Mouse (Mus musculus): ENCODE measurements around the gene Snx11. TPM values are rescaled to one million over a fixed set of nuclear protein-coding genes. Genes with fewer than 3 reads are reported as not detected.

Gene Snx11
- polyA plus RNA-seq (2012; rRNA removed; ENCODE audit: low replicate concordance) = 20.0 and 22.6 TPM in 2 replicates

DNA sequence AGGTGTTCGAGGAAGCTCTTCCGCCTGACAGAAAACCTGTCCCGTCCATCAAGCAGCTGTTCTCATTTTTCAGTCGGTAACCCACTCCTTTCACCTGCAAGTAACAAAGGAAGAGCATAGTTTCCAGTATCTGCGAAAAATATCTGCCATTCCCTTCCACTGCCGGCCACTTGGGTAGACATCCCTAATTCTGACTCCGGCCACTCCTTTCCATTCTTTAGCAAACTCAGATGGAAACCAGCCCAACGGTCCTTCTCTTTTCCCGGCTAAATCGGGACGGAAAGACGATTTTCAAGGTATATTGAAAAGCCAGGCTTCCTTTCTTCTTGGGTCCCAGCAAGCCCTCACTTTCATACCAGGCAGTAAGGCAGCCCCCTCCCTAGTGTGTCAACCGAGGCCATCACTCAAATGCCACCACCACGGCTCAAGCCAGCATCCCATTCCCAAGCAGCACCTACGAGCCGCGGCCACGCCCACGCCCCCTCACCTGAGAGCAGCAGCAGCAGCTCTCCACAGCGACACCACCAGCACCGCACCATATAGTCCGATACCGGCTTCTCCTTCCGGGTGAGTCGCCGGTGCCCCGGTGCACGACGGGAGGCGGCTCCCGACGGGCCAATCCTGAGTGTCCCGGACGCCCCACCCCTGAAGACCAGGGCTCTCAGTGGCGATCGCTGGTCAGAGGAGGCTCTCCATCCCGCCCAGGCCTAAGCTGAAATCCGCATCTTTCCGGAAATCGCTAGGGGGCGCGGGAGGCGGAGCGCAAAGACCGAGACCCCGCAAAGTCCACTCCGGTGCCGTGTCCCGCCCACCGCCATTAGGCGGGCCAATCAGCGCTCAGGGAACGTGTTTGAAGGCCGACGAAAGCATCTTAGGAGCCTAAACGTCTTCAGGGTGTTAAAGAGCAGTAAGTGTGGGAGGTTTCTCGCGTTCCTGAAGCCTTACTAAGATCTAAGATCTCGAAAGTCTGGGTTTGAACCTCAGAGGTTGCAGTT lies at the start of gene Snx11:
Gene Snx11 (minus strand): TSS at position 592 of the 995 bp plus-strand sequence.

DNA sequence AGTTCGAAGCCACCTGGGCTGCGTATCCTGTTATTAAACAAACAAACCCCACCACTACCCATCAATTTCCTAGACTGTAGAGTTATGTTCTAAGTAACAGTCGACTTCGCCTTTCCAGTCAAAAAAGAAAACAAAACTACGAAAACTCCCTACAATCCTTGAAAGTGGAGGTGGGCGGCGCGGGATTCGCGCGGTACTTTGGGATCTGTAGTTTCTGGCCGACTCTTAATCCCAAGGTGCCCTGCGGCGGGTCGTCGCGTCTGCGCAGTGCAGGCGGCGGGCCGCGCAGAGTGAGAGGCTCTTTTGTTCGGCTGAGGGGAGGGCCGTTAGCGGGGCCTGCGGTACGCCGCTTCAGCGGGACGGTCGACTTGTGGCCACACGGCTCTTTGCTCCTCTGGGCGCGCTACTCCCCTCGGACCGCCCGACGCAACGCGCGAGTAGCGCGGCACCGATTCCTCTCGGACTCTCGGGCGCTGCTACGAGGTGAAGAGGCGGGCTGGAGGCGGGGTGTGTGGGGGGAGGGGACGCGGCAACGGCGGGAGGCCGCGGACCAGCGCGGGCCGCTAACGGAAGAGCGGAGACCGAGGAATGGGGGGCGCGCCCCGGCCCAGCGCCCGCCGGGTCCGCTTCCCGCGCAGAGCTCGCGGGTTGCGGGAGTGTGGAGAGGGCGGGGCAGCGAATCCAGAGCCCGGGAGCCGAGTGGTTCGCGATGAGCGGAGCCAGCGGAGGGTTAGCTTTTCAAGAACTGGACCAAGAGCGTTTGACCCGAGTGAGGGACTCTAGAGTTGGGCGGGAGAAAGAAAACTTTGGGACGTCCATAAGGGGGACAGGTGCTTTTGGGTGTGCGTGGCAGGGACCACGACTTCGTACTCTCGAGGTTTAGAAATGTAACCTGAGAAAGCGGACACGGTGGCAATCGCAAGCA lies 11.8 kb upstream of the Snx11 start, which contains the start of gene Cbx1:
Gene Cbx1 (plus strand): TSS at position 257 of the 925 bp plus-strand sequence.

Other genes starting within 250 kb of the Snx11 start
- 15.2 and 23.2 TPM in 2 replicates for gene Cbx1, start 11.6 kb upstream of the Snx11 start, polyA plus RNA-seq (2012; rRNA removed; ENCODE audit: low replicate concordance)
- 270 and 474 TPM in 2 replicates for gene Nfe2l1, start 52.4 kb upstream of the Snx11 start, polyA plus RNA-seq (2012; rRNA removed; ENCODE audit: low replicate concordance)
- gene Copz2, start 72.3 kb upstream of the Snx11 start, polyA plus RNA-seq (2012; rRNA removed; ENCODE audit: low replicate concordance) = 50.5 and 76.5 TPM in 2 replicates
- 37.2 and 38.7 TPM in 2 replicates for gene Cdk5rap3, start 138.9 kb upstream of the Snx11 start, polyA plus RNA-seq (2012; rRNA removed; ENCODE audit: low replicate concordance)
- 7.6 and 11.5 TPM in 2 replicates for gene Prr15l, start 150.5 kb upstream of the Snx11 start, polyA plus RNA-seq (2012; rRNA removed; ENCODE audit: low replicate concordance)
- 24.5 and 33.6 TPM in 2 replicates for gene Pnpo, start 166.4 kb upstream of the Snx11 start, polyA plus RNA-seq (2012; rRNA removed; ENCODE audit: low replicate concordance)
- 15.6 and 27.4 TPM in 2 replicates for gene Sp2, start 205.4 kb upstream of the Snx11 start, polyA plus RNA-seq (2012; rRNA removed; ENCODE audit: low replicate concordance)
- gene Sp6, start 235.8 kb upstream of the Snx11 start, polyA plus RNA-seq (2012; rRNA removed; ENCODE audit: low replicate concordance) = 1.4 and 2.4 TPM in 2 replicates

Measured in mammary gland, adult 2 months (tissue).